Mouse (Mus musculus) embryonic facial prominence, embryonic 14.5 days (tissue): ENCODE results near the gene Wdr82. TPM values are rescaled to one million over a fixed set of nuclear protein-coding genes. Genes with fewer than 3 reads are reported as not detected.

Source experiments
- ATAC-seq: fragments of 200-750 bp; cut with Nextera tagmentation; 2 replicates; pipeline ENCODE4 v1.8.0; 2017; ENCODE audit warnings: low read depth, moderate number of reproducible peaks, moderate TSS enrichment
- DNase-seq: peaks from one replicate; pipeline ENCODE4 v3.0.0-alpha.2; 2015; ENCODE audit warnings: low spot score
- H3K27ac ChIP-seq: fragments of 300-500 bp; sonication (generic); replicated peaks from 2 replicates; pipeline ENCODE4 v1.5.1; 2014; ENCODE audit warnings: low read depth, mild to moderate bottlenecking, low read length, moderate library complexity
- H3K27me3 ChIP-seq: fragments of 300-500 bp; sonication (generic); replicated peaks from 2 replicates; pipeline ENCODE4 v1.6.1; 2014; ENCODE audit warnings: low read length; ENCODE audit not compliant: control insufficient read depth, insufficient read depth
- H3K36me3 ChIP-seq: fragments of 300-500 bp; sonication (generic); 2 replicates; pipeline ENCODE4 v1.6.1; 2014; ENCODE audit warnings: low read length, mixed read lengths; ENCODE audit not compliant: control insufficient read depth, insufficient read depth
- H3K4me1 ChIP-seq: fragments of 300-500 bp; sonication (generic); 2 replicates; pipeline ENCODE4 v1.6.1; 2014; ENCODE audit warnings: antibody characterized with exemption, low read length; ENCODE audit not compliant: control insufficient read depth, insufficient read depth
- H3K4me2 ChIP-seq: fragments of 300-500 bp; sonication (generic); 2 replicates; pipeline ENCODE4 v1.6.1; 2014; ENCODE audit warnings: low read depth, mild to moderate bottlenecking, low read length, moderate library complexity, mixed read lengths
- H3K4me3 ChIP-seq: fragments of 300-500 bp; sonication (generic); 2 replicates; pipeline ENCODE4 v1.5.1; 2014; ENCODE audit warnings: low read depth, mild to moderate bottlenecking, low read length
- H3K9ac ChIP-seq: fragments of 300-500 bp; sonication (generic); 2 replicates; pipeline ENCODE4 v1.6.1; 2014; ENCODE audit warnings: low read depth, mild to moderate bottlenecking, low read length, moderate library complexity, mixed read lengths
- H3K9me3 ChIP-seq: fragments of 300-500 bp; sonication (generic); 2 replicates; pipeline ENCODE4 v1.6.1; 2016; ENCODE audit warnings: low read length; ENCODE audit not compliant: control insufficient read depth
- WGBS: fragments of 180-500 bp; shearing (Covaris S2); extraction: QIAGEN DNeasy Blood & Tissue Kit; methylation state at CpG from one replicate; pipeline ENCODE4 v1.1.7; 2014; 5-methylcytosine and 5-hydroxymethylcytosine counted together
- polyA plus RNA-seq: library from polyadenylated mRNA; unstranded; fragments of >200 nt; fragmentation: Nextera tagmentation; extraction: Ambion mirVana; gene quantifications from 2 replicates; pipeline ENCODE4 v1.2.1, GENCODE M21; 2014

Wdr82 gene
- polyA plus RNA-seq, 1 experiment from 2014 or later, result 25.5 TPM

- Histone ChIP-seq H3K36me3 (no peaks in the 10 kb centered on the region), H3K9me3 (no peaks in the 10 kb centered on the region), H3K27me3 (peaks cover 28% of the 10 kb centered on the region), H3K4me2 (no peak overlapping the region), H3K9ac (no peak overlapping the region), H3K4me1 (peaks cover 5% of the 10 kb centered on the region; the same call in 1 of the 2 replicates), H3K27ac (no peak overlapping the region), H3K4me3 (no peak overlapping the region)
- WGBS, result 72% methylated on average over 7 of the region's 7 CpGs
- DNase-seq (no peak), ATAC-seq (no peak)
Measured at GRCm38 (mm10) chr9:106144176-106144575, 26.6 kb upstream of the Wdr82 start.

GRCm38 (mm10) chr9:106145582-106145981 lies 25.1 kb upstream of the Wdr82 start:
- Histone ChIP-seq H3K9ac (no peak overlapping the region), H3K4me1 (no peaks in the 10 kb centered on the region), H3K27ac (no peak overlapping the region), H3K4me2 (no peak overlapping the region), H3K27me3 (peaks cover 42% of the 10 kb centered on the region), H3K36me3 (no peaks in the 10 kb centered on the region), H3K4me3 (no peak overlapping the region), H3K9me3 (no peaks in the 10 kb centered on the region)
- no peak for ATAC-seq
- 80% methylated on average over 2 of the region's 2 CpGs for WGBS
- no peak for DNase-seq

GRCm38 (mm10) chr9:106147281-106147680 lies 23.4 kb upstream of the Wdr82 start:
- no peak overlapping the region for H3K27ac ChIP-seq
- DNase-seq, result no peak
- no peak overlapping the region for H3K4me3 ChIP-seq
- no peaks in the 10 kb centered on the region for H3K36me3 ChIP-seq
- peaks cover 45% of the 10 kb centered on the region for H3K27me3 ChIP-seq
- ATAC-seq, result no peak
- no peak overlapping the region for H3K9ac ChIP-seq
- WGBS, result 33% methylated on average over 5 of the region's 5 CpGs
- no peaks in the 10 kb centered on the region for H3K9me3 ChIP-seq
- H3K4me2 ChIP-seq, result no peak overlapping the region
- no peaks in the 10 kb centered on the region for H3K4me1 ChIP-seq

GRCm38 (mm10) chr9:106147851-106148431 lies 22.8 kb upstream of the Wdr82 start:
- Histone ChIP-seq H3K4me2 (peak overlapping the region; percentile 80), H3K4me1 (no peaks in the 10 kb centered on the region), H3K27ac (no peak overlapping the region), H3K9ac (peak overlapping the region; percentile 55), H3K9me3 (no peaks in the 10 kb centered on the region), H3K36me3 (no peaks in the 10 kb centered on the region), H3K27me3 (peaks cover 45% of the 10 kb centered on the region), H3K4me3 (peak overlapping the region; percentile 43)
- no peak for DNase-seq
- peak; percentile 17; the same call in 1 of the 2 replicates for ATAC-seq
- 3% methylated on average over 10 of the region's 10 CpGs for WGBS

- Histone ChIP-seq H3K27me3 (peaks cover 45% of the 10 kb centered on the region), H3K36me3 (no peaks in the 10 kb centered on the region), H3K4me3 (peak overlapping the region; percentile 43), H3K27ac (no peak overlapping the region), H3K4me2 (peak overlapping the region; percentile 80), H3K9ac (peak overlapping the region; percentile 55), H3K4me1 (no peaks in the 10 kb centered on the region), H3K9me3 (no peaks in the 10 kb centered on the region)
- under 1% methylated on average over 26 of the region's 36 CpGs for WGBS
- ATAC-seq, result peak; percentile 63
- peak; percentile 33 for DNase-seq
Measured at GRCm38 (mm10) chr9:106148541-106149398, 22.0 kb upstream of the Wdr82 start.

GRCm38 (mm10) chr9:106149399-106149754 lies 21.4 kb upstream of the Wdr82 start:
- Histone ChIP-seq H3K36me3 (no peaks in the 10 kb centered on the region), H3K9ac (peak overlapping the region; percentile 55; the same call in 1 of the 2 replicates), H3K27ac (no peak overlapping the region), H3K9me3 (no peaks in the 10 kb centered on the region), H3K4me3 (peak overlapping the region; percentile 43), H3K4me2 (peak overlapping the region; percentile 80), H3K27me3 (peaks cover 45% of the 10 kb centered on the region), H3K4me1 (no peaks in the 10 kb centered on the region)
- 25% methylated on average over 10 of the region's 10 CpGs for WGBS
- DNase-seq (no peak), ATAC-seq (no peak)

- Histone ChIP-seq H3K9ac (no peak overlapping the region), H3K4me2 (no peak overlapping the region), H3K9me3 (no peaks in the 10 kb centered on the region), H3K27ac (no peak overlapping the region), H3K27me3 (peaks cover 17% of the 10 kb centered on the region), H3K36me3 (no peaks in the 10 kb centered on the region), H3K4me3 (no peak overlapping the region), H3K4me1 (no peaks in the 10 kb centered on the region)
- ATAC-seq (no peak), DNase-seq (no peak)
- WGBS, result 86% methylated on average over 9 of the region's 9 CpGs
Measured at GRCm38 (mm10) chr9:106154106-106154505, 16.6 kb upstream of the Wdr82 start.

- H3K4me1 ChIP-seq, result no peaks in the 10 kb centered on the region
- H3K9ac ChIP-seq, result no peak overlapping the region
- ATAC-seq (peak; percentile 42; the same call in 1 of the 2 replicates), DNase-seq (peak; percentile 60)
- no peak overlapping the region for H3K4me3 ChIP-seq
- no peak overlapping the region for H3K4me2 ChIP-seq
- no peaks in the 10 kb centered on the region for H3K9me3 ChIP-seq
- WGBS, result 52% methylated on average over 5 of the region's 5 CpGs
- H3K27ac ChIP-seq, result no peak overlapping the region
- H3K27me3 ChIP-seq, result no peaks in the 10 kb centered on the region
- H3K36me3 ChIP-seq, result no peaks in the 10 kb centered on the region
Measured at GRCm38 (mm10) chr9:106156419-106156818, 14.3 kb upstream of the Wdr82 start.
